Mouse (Mus musculus) testis, adult 2 months (tissue): ENCODE measurements at regions not wholly inside any gene's neighbourhood (a gene's known extent, or its start where the extent isn't known, plus 50 kb on each side); places are given as distances from the start of the nearest gene placed in this dataset.

ENCODE experiments used
- CTCF ChIP-seq: fragments of 200-500 bp; IDR thresholded peaks from 2 replicates; pipeline ENCODE4 v1.5.1; 2012; ENCODE audit warnings: low read depth, mild to moderate bottlenecking, inconsistent platforms, low read length, moderate library complexity; ENCODE audit not compliant: control insufficient read depth, insufficient read depth, insufficient replicate concordance
- POLR2A ChIP-seq: fragments of 200-500 bp; IDR thresholded peaks from 2 replicates; pipeline ENCODE4 v1.6.1; 2012; ENCODE audit warnings: low read depth, mild to moderate bottlenecking, inconsistent platforms, low read length, moderate library complexity; ENCODE audit not compliant: control insufficient read depth

GRCm38 (mm10) chr12:70774816-70775591 is 50.3 kb upstream of the Frmd6 start:
- TF ChIP-seq CTCF (no peak), POLR2A (no peak)
